Mouse (Mus musculus): ENCODE results near the gene Stard3. TPM values are rescaled to one million over a fixed set of nuclear protein-coding genes. Genes with fewer than 3 reads are reported as not detected.

Gene Stard3
- polyA plus RNA-seq, 1 experiment: 5.3 TPM

- no peaks in the 10 kb centered on the region; the same call in 1 of the 2 replicates for H3K4me1 ChIP-seq (ENCODE audit: control insufficient read depth, insufficient read depth, insufficient read length, low read length)
- no peak overlapping the region for H3K4me3 ChIP-seq (ENCODE audit: insufficient read depth, low read depth, low read length)
- no peak overlapping the region for H3K27ac ChIP-seq (replicated peaks; ENCODE audit: low read depth, low read length)
These were observed 32.3 kb upstream of the Stard3 start for GRCm38 (mm10) chr11:98325821-98326218.

GRCm38 (mm10) chr11:98326741-98327135 lies 31.4 kb upstream of the Stard3 start:
- H3K4me3 ChIP-seq (ENCODE audit: insufficient read depth, low read depth, low read length): no peak overlapping the region; the same call in 1 of the 2 replicates
- no peaks in the 10 kb centered on the region; the same call in 1 of the 2 replicates for H3K4me1 ChIP-seq (ENCODE audit: control insufficient read depth, insufficient read depth, insufficient read length, low read length)
- H3K27ac ChIP-seq (replicated peaks; ENCODE audit: low read depth, low read length): no peak overlapping the region

GRCm38 (mm10) chr11:98327136-98328030 lies 30.8 kb upstream of the Stard3 start:
- Histone ChIP-seq H3K4me3 (ENCODE audit: insufficient read depth, low read depth, low read length) (peak overlapping the region; percentile 35), H3K4me1 (ENCODE audit: control insufficient read depth, insufficient read depth, insufficient read length, low read length) (no peaks in the 10 kb centered on the region; the same call in 1 of the 2 replicates)

GRCm38 (mm10) chr11:98328031-98328370 lies 30.2 kb upstream of the Stard3 start:
- H3K27ac ChIP-seq (replicated peaks; ENCODE audit: low read depth, low read length): no peak overlapping the region
- peak overlapping the region; percentile 35 for H3K4me3 ChIP-seq (ENCODE audit: insufficient read depth, low read depth, low read length)
- no peaks in the 10 kb centered on the region; the same call in 1 of the 2 replicates for H3K4me1 ChIP-seq (ENCODE audit: control insufficient read depth, insufficient read depth, insufficient read length, low read length)

More at GRCm38 (mm10) chr11:98327136-98328030, 30.8 kb upstream of the Stard3 start:
- H3K27ac ChIP-seq (replicated peaks; ENCODE audit: low read depth, low read length): no peak overlapping the region

GRCm38 (mm10) chr11:98328371-98329069 lies 29.6 kb upstream of the Stard3 start:
- Histone ChIP-seq H3K4me1 (ENCODE audit: control insufficient read depth, insufficient read depth, insufficient read length, low read length) (no peaks in the 10 kb centered on the region; the same call in 1 of the 2 replicates), H3K27ac (replicated peaks; ENCODE audit: low read depth, low read length) (no peak overlapping the region), H3K4me3 (ENCODE audit: insufficient read depth, low read depth, low read length) (peak overlapping the region; percentile 30)

- Histone ChIP-seq H3K4me1 (ENCODE audit: control insufficient read depth, insufficient read depth, insufficient read length, low read length) (no peaks in the 10 kb centered on the region; the same call in 1 of the 2 replicates), H3K4me3 (ENCODE audit: insufficient read depth, low read depth, low read length) (peak within 1 kb of the TSS; percentile 30; the same call in 1 of the 2 replicates), H3K27ac (replicated peaks; ENCODE audit: low read depth, low read length) (no peak within 1 kb of the TSS)
These were observed 28.8 kb upstream of the Stard3 start, which contains the start of gene Neurod2 for GRCm38 (mm10) chr11:98329081-98329959. TSS of gene Neurod2 (minus strand) at chr11:98329648.

- Histone ChIP-seq H3K4me1 (ENCODE audit: control insufficient read depth, insufficient read depth, insufficient read length, low read length) (no peaks in the 10 kb centered on the region; the same call in 1 of the 2 replicates), H3K4me3 (ENCODE audit: insufficient read depth, low read depth, low read length) (no peak overlapping the region)
These were observed 28.0 kb upstream of the Stard3 start for GRCm38 (mm10) chr11:98329960-98330744.

GRCm38 (mm10) chr11:98330745-98331204 lies 27.4 kb upstream of the Stard3 start:
- H3K4me3 ChIP-seq (ENCODE audit: insufficient read depth, low read depth, low read length): no peak overlapping the region
- no peak overlapping the region for H3K27ac ChIP-seq (replicated peaks; ENCODE audit: low read depth, low read length)
- H3K4me1 ChIP-seq (ENCODE audit: control insufficient read depth, insufficient read depth, insufficient read length, low read length): no peaks in the 10 kb centered on the region; the same call in 1 of the 2 replicates

More at GRCm38 (mm10) chr11:98329960-98330744, 28.0 kb upstream of the Stard3 start:
- H3K27ac ChIP-seq (replicated peaks; ENCODE audit: low read depth, low read length): no peak overlapping the region

- H3K27ac ChIP-seq (replicated peaks; ENCODE audit: low read depth, low read length): no peak overlapping the region
- no peak overlapping the region for H3K4me3 ChIP-seq (ENCODE audit: insufficient read depth, low read depth, low read length)
- no peaks in the 10 kb centered on the region; the same call in 1 of the 2 replicates for H3K4me1 ChIP-seq (ENCODE audit: control insufficient read depth, insufficient read depth, insufficient read length, low read length)
These were observed 26.8 kb upstream of the Stard3 start for GRCm38 (mm10) chr11:98331401-98331800.

- H3K4me1 ChIP-seq (ENCODE audit: control insufficient read depth, insufficient read depth, insufficient read length, low read length): no peaks in the 10 kb centered on the region; the same call in 1 of the 2 replicates
- no peak overlapping the region for H3K4me3 ChIP-seq (ENCODE audit: insufficient read depth, low read depth, low read length)
- H3K27ac ChIP-seq (replicated peaks; ENCODE audit: low read depth, low read length): no peak overlapping the region
These were observed 26.0 kb upstream of the Stard3 start for GRCm38 (mm10) chr11:98332186-98332585.

GRCm38 (mm10) chr11:98332841-98333240 lies 25.3 kb upstream of the Stard3 start:
- no peak overlapping the region for H3K27ac ChIP-seq (replicated peaks; ENCODE audit: low read depth, low read length)
- no peak overlapping the region for H3K4me3 ChIP-seq (ENCODE audit: insufficient read depth, low read depth, low read length)

GRCm38 (mm10) chr11:98333263-98333696 lies 24.9 kb upstream of the Stard3 start:
- Histone ChIP-seq H3K4me1 (ENCODE audit: control insufficient read depth, insufficient read depth, insufficient read length, low read length) (0 out of 2 replicates have a peak, but pooled peaks cover under 1% of the 10 kb centered on the region), H3K27ac (replicated peaks; ENCODE audit: low read depth, low read length) (no peak overlapping the region), H3K4me3 (ENCODE audit: insufficient read depth, low read depth, low read length) (no peak overlapping the region)

More at GRCm38 (mm10) chr11:98332841-98333240, 25.3 kb upstream of the Stard3 start:
- H3K4me1 ChIP-seq (ENCODE audit: control insufficient read depth, insufficient read depth, insufficient read length, low read length): no peaks in the 10 kb centered on the region

- H3K27ac ChIP-seq (replicated peaks; ENCODE audit: low read depth, low read length): no peak overlapping the region
- H3K4me3 ChIP-seq (ENCODE audit: insufficient read depth, low read depth, low read length): no peak overlapping the region
- H3K4me1 ChIP-seq (ENCODE audit: control insufficient read depth, insufficient read depth, insufficient read length, low read length): 0 out of 2 replicates have a peak, but pooled peaks cover 2% of the 10 kb centered on the region
These were observed 24.0 kb upstream of the Stard3 start for GRCm38 (mm10) chr11:98333981-98334741.
